Mouse (Mus musculus) erythroid progenitor cell, adult 5-6 weeks (primary cell): Measurements from ENCODE around the gene Prkca. TPM values are rescaled to one million over a fixed set of nuclear protein-coding genes. Genes with fewer than 3 reads are reported as not detected.
"Not testable (repeated sequence)": the region's sequence is repeated elsewhere in the genome, so short reads cannot be mapped to it uniquely, and the experiment has no call there.

Experiments
- ATAC-seq: replicated peaks from 2 replicates; pipeline ENCODE4 v1.8.0; 2016; ENCODE audit warnings: moderate number of reproducible peaks, mild to moderate bottlenecking, moderate TSS enrichment, inconsistent platforms; ENCODE audit not compliant: poor library complexity, low FRiP score, severe bottlenecking
- total RNA-seq, 2 experiments: library from RNA; stranded (forward) in 1 of 2; stranded (reverse) in 1 of 2; fragments of 150-400 nt in 1 of 2; fragments of 186-747, 209-891 nt in 1 of 2; gene quantifications; 2 replicates each; pipeline versions ENCODE4 v1.2.3 to v1.2.4; 2015 to 2017; ENCODE audit warnings: low replicate concordance in 2 of 2

The Prkca gene
- total RNA-seq, 2 experiments from 2014 or later: 0.30 to 14.3 TPM

DNA sequence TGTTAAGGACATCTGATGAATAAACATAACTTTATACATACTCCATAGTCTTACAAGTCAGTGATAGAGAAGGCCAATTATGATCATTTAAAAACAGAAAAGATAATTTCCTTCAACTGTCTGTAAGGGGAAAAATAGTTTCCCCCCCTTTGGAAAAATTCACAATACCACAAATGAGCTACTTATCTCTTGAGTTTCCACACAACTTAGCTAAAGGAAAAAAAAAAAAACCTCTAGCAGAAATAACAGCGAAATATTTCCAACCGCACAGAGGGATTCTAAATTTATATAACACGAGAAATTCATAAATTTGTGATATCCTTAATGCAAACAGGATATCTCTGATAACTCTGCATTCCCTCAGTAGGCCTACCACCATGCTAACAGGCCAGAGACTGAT, 252.5 kb downstream of the Prkca start:
- no peak for ATAC-seq

DNA sequence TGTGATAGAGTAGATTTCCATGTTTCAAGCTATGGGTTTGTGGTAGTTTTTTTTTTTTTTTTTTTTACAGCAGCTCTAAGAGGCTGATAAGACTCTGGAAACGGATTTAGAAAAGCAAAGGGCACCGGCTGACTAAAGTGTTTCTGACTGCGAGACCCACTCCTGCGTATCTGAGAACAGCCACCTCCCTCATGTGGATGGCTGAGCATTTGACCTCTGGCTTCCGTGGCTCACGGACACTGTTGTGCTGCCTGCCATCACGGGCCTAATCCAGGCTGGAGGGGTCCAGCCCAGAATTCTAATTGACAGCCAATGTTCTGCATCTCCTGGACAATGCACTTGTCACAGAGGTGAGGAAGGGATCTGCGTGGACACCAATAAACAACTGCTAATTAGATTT, 253.0 kb downstream of the Prkca start:
- ATAC-seq: no peak

DNA sequence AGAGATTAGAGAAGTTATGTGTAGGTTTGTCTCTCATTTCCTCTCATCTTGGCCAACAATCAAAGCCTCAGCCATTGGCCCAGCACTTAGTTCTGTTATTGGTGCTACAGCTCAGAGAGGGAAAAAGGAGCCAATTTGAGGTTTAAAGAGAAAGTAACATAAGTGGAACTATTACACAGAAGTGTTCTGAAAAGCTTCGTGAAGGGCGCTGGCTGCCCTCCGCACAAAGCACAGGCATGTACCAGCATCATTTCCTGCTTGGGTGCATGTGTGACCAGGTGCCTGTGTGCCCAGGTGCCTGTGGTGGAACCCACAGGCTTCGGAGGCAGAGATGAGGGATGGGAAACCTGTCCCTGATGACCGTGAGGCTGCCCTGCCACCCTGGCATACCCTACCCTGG, 255.7 kb downstream of the Prkca start:
- no peak for ATAC-seq

DNA sequence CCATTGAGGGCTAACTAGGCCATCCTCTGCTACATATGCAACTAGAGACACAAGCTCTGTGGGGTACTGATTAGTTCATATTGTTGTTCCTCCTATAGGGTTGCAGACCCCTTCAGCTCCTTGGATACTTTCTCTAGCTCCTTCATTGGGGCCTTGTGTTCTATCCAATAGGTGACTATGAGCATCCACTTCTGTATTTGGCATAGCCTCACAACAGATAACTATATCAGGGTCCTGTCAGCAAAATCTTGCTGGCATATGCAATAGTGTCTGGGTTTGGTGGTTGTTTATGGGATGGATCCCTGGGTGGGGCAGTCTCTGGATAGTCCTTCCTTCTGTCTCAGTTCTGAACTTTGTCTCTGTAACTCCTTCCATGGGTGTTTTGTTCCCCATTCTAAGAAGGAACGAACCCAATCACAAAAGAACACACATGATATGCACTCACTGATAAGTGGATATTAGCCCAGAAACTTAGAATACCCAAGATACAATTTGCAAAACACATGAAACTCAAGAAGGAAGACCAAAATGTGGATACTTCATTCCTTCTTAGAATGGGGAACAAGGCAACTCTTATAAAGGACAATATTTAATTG, 256.5 kb downstream of the Prkca start:
- not testable (repeated sequence) for ATAC-seq

DNA sequence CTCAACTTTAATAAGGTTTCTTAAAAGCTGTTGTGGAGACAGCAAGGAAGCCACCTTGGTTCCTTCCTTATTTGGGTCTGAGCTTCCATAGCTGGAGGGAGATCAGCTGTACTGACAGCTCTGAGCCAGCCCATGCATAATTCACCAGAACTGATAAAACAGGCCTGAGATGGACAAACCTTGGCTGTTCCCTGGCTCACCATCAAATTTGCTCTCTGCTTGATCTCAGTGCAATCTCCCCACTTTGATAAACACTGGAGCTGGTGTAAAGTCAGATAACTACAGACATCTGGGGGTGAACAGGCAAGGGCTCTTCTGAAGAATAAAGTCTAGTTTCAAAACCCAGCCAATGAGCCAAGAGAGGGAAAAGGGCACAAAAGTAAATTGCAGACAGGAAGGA, 261.1 kb downstream of the Prkca start:
- no peak for ATAC-seq

DNA sequence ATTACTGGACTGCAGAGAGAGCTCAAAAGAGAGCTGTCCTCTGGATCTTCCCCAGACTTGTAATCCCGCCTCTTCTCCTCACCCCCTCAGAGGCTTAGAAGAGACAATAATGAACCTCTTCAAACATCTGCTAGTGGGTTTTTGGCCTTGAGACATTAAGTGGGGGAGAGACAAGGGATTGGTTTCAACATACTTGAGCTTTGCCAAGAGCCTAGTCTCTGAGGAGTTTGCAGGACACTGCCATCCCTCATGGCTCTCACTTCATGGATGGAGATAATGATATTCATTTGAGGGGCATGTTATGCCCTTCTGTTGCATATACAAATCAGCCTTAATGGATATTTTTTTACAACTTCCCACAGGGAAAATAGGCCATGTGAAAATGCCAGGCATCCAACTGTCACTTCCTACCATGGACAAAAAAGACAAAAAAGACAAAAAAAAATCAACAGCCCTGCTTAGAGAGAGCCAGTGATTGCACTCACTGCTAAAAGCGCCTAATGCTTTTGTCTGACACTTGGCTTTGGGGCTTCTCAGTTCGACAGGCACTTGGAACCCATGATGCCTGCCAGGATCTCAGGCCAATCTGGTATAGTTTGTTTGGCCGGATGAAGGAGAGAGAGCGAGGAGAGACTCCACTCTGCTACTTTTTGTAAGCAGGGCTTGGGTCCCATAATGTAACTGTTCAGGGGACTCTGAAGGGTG, 263.6 kb downstream of the Prkca start:
- no peak for ATAC-seq

DNA sequence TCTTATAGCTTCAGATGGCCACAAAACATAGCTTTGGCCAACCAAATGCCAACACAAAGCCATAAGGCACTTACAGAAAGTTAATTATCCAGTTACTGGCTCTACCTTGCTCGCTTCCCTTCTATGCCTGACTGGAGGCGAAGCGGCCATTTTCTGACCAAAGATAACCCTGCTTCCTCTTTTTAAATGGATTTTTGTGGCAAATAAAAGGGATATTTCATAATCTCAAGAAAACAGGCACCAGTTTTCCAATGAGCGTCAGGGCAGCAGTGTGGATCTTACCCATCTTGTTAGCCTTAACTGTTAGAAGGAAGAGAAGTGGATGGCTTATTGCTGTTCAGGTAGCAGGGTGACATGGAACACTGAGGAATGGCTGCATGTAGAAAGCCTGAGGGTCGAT, 264.3 kb downstream of the Prkca start:
- ATAC-seq: no peak

DNA sequence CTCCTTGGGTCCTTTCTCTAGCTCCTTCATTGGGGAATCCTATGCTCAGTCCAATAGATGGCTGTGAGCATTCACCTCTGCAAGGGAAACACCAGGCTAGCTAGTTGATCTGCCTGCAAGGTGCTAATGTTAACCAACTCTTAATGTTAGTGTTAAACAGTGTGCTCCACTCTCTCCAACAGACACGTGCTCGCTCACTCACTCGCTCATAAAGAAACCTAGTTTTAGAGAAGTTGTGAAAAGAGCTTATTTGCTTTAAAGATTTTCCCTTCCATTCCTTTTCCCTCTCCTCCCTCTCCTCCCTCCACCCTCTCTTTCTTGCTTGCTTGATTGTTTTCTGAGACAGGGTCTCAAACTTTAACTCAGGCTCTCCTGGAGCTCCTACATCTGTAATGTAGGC, 266.2 kb downstream of the Prkca start:
- no peak for ATAC-seq

DNA sequence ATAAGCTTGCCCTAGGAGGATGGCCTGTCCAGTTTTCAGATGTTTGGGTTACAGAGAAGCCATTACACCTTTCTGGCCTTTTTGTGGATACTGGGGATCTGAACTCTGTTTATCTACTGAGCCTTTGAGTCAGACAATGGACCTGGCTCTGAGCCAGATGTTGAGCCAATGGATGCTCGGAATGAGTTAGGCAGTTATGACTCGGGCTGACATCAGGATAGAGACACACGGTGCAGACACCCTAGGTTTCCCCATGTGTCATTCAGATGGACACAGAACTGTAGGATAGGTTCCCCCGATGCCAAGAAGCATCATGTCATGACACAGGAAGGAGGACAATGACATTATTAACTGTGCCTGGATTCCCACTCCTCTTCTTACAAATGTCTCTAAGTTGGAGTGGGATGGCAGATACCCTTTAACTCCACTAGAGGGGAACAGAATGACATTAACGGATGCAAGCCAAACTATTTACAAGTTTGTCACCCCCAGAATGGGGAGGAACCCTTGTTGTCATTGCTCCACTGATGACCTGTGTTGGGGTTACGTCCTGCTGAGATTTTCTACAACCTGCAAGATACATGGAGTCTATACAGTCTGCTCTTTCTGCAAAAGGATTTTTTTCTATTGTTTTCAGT, 271.0 kb downstream of the Prkca start:
- ATAC-seq: no peak

DNA sequence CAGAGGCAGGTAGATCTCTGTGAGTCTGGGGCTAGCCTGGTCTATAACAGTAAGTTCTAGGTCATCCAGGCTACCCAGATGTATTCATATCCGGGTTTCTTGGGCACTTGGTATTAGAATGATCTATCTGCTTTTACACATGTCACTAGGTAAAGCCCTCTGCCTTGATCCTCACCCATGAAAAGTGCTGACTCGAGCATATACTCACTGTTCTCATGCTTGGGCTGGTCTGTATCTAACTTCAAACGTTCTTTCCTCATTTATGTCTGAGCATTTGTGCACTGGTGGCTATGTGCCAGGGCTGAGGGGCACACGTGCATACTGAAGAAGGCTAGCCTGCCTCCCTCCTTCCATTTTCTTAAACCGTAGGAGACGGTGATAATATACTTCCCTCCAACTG, 272.5 kb downstream of the Prkca start:
- ATAC-seq: no peak

DNA sequence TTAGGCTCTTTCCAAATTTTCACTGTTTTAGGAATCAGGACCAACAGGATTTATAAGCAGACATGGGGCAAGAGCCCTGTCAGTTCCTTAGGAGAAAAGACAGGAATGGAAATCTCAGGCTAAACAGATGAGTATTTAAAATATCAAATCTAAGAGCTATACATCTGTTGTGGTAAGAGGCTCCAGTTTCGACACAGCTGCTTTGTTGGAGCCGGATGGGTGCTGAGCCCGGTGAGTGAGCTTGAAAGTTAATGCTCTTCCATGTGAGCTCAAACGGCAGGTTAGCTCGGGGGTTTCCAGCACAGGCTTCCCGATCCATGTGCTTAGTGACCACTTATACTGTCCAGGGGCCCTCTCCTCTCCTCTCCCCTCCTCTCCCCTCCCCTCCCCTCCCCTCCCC, 273.7 kb downstream of the Prkca start:
- no peak for ATAC-seq

DNA sequence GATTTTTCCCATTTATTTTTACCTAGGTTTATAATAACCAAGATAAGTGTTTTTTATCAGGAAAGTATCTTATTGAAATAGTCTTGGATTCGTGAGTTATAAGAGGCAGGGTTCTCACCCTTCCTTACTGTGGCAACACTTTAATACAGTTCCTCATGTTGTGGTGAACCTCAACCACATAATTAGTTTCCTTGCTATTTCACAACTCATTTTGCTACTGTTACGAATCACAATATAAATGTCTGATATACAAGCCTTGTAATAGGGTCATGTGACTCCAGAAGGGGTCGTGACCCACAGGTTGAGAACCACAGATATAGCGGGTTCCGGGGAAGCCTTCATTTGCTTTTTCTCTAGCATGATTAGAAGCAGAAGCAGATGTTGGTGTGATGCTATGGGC, 275.3 kb downstream of the Prkca start:
- ATAC-seq: no peak

DNA sequence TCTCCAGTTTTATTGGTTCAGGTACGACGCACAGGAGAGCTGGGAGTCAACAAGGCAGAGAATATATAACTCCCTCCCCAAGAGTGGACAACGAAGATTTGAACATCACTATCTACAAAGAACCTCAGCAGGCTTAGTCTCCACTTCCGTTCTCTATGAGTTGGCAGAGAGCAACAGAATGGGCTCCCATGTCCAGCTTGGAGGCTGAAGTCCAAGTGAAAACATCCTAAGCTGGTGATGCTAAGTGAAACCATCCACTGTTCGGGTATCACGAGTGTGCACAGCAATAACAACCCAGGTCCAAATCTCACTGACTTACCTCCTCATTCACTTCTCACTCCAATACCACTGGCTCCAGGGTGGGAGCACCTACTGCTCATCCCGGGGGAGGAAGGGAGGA, 276.6 kb downstream of the Prkca start:
- ATAC-seq: no peak

DNA sequence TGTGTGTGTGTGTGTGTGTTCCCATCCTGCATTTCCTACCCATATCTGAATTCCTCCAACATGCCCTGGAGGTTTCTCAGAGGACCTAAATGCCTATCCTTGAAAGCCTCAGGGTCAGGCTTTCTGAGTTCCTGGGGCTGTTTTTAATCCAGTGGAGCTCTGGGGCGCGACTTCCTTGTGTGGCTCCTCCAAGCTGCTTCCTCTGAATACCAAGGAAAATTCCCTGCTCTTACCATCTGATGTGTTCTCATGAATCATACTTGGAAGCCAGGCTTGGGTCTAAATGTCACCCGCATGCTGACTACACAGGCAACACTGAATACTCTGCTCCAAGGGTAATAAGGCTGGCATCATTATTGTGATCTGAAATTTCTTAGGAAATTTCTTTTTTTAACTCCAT, 279.3 kb downstream of the Prkca start:
- ATAC-seq: no peak

DNA sequence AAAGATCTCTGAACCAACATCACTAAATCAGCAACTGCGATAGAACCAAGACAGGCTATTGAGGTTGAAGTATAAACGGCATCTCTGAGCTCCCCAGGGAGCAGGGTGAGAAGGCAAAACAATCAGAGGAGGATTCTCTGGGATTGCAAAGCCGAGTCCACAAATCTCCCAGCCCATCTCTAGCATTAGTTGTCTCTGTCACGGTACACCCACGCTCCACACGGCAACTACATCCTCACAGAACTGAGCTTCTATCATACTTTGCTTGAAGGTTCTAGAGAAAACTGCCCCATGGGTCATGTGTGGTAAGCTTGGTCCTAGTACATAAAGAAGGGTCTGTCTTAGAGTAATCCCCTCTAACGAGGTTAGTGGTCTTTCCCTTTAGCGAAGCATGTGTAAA, 280.6 kb downstream of the Prkca start:
- ATAC-seq: no peak

DNA sequence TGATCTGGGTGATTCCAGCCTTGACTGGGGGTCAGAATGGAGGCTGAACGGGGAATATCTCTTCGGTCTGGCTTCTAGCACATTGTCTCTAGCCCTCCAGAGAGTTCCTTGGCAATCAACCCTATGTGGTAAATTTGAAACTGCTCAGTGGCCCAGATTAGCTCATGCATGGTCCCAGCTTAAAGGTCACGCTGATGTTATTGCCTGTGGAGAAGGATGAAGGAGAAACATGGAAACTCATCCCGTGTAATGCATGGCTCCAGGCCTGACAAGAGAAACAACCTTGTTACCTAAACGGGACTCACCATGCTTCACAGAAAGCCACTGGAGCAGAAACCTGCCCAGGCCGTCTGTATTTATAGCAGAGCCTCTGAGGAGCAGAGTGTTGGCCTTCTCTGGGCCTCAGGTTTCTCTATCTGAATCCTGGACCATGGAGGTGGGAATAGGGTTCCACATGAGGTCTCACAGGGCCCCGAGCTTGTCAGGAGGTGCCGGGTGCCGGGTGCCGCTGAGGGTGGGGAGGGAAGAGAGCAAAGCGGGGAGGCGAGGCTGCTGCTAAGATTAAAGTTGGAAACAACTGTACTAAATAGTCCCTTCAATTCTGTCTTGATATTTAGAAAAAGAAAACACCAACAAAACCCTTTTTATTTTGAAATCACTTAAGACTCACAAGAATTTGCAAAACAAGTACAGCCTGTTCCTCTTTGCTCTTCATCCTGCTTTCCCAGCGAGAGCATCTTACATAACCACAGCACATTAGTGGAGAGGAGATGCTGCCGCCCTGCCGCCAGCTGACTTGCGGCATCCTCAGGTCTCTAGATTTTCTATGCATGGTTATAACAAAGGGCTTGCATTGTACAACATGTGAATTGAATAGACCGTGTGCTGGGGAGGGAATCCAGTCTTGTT, 281.9 kb downstream of the Prkca start:
- ATAC-seq: no peak

DNA sequence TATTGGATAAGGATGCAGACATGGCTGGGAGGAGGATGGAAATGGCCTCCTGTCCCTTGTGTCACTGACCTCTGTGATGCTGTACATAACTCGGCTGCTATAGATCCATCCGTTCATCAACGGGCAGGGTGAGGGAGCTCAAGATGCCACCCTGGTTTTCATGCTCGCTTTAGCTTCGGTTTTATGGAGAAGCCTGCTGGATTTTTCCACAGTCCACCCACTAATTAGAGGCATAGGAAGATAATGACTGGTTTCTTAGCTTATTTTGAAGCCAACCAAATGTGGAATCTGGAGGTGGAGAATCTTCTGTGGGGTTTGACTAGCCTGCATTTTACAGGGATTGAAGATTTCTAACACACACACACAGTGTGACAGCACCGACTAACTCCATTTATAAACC, 286.6 kb downstream of the Prkca start:
- ATAC-seq: no peak

DNA sequence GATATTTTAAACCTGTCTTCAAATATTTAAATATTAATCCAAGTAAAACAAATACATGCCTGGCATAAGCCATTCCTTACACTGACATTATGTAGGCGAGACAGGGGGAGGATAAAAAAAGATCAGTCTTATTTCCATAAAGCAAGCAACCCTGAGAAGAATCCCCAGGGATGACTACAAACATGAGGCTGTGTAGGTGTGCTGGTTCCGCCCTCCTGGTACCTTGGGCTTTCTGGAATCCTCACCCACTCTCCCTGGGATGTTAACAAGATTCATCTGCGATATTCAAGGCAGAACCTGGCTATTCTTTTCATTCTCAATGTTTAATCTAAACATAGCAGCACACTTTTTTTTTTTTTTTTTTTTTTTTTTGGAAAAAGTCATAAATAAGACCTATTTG, 289.1 kb downstream of the Prkca start:
- no peak for ATAC-seq

DNA sequence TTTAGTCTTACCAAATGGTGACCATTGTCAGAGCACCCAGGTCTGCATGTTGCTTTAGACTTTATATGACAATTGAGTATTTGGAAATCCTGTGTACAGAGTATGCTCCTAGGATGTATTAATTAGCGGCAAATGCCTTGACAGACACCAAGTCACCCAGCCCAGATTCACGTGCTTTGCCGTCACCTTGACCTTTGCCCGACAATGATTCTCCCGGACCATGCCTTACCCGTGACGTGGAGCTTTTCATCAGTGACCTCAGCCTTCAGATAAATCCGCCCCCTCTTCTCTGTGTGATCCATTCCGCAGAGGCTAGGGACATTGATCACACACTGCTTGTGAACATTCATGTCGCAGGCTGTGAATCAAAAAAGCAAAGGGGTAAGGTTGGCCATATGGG, 290.0 kb downstream of the Prkca start:
- no peak for ATAC-seq

DNA sequence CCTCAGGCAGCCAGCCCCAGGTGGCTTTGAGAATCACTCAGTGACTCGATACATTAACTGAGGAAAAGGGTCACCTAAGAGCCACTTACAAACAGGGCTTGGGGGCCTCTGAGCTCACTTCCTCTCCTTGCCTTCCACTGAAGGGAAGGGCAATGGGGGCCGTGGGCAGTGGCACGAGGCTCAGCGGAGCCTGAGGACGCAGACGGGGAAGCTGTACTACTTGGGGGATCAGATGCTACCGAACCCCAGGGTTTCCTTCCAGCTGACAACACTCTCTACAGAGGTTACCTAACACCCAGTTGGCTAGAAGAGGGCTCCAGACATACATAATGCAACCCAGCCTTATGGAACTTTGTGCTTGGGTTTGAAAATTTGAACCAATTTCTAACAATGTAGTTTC, 302.1 kb downstream of the Prkca start:
- 0 out of 2 replicates have a peak, but pooled peaks have one; percentile 19 for ATAC-seq

DNA sequence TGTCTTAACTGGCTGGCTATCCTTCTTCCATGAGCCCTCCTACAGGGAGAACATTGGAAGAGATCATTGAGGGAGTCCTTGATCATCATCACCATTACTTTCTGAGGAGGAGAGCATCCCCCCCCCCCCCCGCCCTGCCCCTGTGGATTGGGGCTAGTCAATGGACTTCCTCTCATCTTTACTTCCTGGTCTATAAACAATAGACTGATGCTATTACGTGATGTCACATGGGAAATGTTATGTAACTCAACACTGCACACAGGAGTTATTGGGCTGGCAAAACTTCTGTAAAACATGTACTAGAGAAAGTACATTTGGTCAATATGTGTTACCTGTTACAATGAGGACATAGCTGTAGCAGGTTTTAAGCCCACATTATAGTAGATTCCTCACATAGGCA, 302.9 kb downstream of the Prkca start:
- no peak for ATAC-seq
